Mouse (Mus musculus) right cerebral cortex, postnatal 4 days (tissue): Measurements from ENCODE around the gene Ccdc86.
A peak's percentile ranks its signal among the peaks of the same experiment; 100 is the strongest.

Experiments
- DNase-seq: peaks from one replicate; pipeline ENCODE4 v3.0.0-alpha.2; 2022

The Ccdc86 gene

DNA sequence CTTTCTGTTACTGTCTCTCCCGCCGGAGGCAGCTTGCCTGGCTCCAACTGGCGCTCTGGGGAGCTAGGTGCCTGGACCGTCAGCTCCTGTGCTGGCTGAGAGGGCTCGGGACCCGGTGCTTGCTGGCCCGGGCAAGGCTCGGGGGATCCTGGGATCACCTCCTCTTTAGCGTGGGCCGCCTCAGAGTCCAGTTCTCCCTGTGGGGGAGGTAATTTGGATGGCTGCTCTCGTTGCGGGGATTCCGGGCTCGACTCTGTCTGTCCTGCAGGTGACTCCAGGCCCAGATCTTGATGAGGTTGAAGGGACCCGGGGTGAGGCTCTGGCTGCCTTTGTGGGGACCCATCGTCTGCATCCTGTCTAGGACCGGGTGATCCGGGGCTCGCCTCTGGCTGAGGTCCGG, 650 bp downstream of the Ccdc86 start:
- DNase-seq: peak; percentile 9

DNA sequence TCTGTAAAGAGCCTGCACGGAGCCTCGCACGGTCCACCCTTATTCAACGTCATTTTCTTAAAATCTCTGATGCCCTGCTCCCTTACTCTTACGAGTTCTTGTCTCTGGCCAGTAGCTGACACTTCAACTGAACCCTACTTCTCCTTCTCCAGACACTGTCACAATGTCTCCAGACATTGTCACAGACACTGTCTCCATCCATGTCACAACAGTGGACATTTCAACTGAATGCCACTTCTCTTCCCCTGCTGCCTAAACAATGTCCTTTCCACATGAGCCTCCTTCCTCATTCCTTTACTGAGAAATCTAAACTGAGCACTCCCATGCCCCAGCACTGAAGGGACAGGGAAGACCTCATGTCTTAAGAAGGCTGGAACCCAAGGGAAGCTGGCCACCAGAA, 1.8 kb downstream of the Ccdc86 start:
- no peak for DNase-seq

DNA sequence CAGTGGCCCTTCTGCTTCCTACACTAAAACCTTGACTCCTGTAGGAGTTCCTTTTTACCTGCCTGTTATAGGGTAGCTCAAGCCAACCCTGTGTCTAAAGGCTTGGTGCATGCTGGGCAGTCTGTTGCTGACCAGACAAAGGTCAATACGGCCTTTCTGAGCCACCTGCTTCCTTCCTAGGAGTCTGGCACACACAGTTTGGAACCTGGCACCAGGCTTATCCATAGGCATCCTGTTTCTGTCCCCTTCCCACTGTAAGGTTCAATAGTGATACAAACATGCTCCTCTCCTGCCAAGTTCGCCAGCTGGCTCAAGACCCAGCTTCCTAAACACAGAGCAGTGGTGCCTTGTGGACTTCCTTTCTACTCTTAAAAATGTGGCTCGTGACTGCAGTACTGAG, 2.6 kb downstream of the Ccdc86 start:
- DNase-seq: no peak

DNA sequence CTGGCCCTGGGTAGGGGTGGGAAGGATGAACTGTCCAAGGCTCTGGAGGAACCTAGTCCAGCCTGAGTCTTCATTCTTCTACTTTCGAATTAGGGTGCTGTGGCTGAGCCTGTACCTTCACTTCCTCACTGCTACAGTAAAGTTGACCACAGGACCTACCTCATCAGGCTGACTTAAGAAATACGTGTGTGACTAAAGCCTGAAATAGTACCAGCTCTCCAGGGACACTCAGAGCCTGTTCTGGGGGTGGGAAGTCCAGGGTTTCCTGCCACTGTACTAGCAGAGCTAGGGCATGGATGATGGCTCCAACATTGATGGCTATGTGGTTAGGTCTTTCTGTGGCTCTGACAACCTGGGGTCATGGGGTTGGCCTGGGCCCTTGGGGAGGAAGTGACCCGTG, 5.1 kb downstream of the Ccdc86 start:
- DNase-seq: no peak

DNA sequence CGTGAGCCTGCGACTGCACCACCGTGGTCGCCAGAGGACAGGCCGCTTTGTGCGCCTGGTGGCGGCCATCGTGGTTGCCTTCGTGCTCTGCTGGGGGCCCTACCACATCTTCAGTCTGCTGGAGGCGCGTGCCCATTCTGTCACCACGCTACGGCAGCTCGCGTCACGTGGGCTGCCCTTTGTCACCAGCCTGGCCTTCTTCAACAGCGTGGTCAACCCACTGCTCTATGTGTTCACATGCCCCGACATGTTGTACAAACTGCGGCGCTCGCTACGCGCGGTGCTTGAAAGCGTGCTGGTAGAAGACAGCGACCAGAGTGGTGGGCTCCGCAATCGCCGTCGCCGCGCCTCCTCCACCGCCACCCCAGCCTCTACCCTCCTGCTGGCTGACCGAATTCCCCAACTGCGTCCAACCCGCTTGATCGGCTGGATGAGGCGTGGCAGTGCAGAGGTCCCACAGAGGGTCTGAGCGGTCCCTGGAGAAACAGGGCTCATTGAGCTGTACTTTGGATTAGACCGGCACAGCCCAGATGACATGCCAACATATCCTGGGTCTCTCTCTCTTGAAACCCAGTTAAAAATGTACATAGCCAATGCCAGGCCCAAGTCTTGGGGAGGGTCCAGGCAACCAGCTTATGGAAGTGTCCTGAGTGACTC, 8.1 kb downstream of the Ccdc86 start:
- peak; percentile 53 for DNase-seq

DNA sequence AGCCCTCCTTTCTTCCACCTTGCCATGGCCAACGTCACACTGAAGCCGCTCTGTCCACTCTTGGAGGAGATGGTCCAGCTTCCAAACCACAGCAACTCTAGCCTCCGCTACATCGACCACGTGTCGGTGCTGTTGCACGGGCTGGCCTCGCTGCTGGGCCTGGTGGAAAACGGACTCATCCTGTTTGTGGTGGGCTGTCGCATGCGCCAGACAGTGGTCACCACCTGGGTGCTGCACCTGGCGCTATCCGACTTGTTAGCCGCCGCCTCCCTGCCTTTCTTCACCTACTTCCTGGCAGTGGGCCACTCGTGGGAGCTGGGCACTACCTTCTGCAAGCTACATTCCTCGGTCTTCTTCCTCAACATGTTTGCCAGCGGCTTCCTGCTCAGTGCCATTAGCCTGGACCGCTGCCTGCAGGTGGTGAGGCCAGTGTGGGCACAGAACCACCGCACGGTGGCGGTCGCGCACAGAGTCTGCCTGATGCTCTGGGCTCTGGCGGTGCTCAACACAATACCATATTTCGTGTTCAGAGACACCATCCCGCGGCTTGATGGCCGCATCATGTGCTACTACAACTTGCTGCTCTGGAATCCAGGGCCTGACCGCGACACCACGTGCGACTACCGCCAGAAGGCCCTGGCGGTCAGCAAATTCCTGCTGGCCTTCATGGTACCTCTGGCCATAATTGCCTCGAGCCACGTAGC, 8.8 kb downstream of the Ccdc86 start:
- DNase-seq: peak; percentile 82

DNA sequence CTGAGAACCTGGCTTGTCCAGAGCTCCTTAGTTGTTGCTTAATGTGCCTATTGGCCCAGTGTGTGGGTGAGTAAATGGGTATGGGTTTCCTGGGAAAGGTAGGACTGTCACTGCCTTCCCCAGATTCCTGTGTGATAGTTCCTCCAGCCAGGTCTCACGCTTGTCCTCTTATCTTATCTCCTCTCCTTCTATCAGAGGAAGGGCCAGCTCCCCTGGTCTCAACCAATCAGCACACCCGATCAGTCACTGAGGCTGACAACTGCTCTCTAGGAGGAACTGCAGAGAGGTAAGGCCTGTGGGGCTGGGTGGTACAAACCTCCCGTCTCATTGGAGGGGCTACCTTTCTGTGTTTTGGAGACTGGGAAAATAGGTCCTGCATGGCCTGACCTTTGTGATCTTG, 10.3 kb downstream of the Ccdc86 start:
- no peak for DNase-seq

DNA sequence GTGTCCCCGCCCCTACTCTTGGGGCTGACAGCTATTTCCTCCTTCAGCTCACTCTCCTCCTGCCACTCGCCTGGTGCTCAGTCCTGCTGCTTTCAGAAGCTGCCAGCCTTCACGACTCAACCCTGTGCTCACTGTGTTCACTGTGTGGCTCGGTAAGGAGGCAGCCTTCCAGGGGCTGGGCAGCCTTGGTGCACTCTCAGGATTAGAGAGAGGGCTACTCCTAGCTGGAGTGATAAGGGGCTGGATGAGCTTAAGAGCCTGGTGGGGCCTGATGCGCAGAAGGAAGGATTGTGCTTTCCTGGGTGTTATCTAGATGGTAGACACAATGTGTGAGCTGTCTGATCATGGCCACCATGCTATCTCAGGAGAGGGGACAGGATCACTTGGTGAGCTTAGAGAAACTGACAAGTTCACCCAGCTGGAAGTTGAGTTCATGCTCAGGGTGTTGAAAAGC, 11.9 kb downstream of the Ccdc86 start, which contains the start of gene Ptgdr2:
Gene Ptgdr2, plus strand, starts transcription at position 51 of the 454 bp plus-strand sequence.
- no peak for DNase-seq

DNA sequence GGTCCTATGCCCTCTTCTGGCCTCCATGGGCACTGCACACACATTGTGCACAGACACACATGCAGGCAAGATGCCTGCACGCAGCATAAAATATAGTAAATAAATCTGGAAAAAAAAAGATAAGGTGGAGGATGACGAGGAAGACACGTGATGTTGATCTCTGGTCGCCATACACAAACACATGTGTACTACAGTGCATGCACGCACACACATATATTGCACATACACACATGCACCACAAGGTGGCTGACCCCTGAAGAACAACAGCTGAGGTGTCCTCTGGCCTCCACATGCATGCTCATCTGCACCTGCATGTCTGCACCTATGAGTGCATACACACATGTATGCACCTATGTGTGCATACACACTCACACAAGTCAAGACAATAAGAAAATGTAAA, 13.0 kb downstream of the Ccdc86 start:
- DNase-seq: no peak

DNA sequence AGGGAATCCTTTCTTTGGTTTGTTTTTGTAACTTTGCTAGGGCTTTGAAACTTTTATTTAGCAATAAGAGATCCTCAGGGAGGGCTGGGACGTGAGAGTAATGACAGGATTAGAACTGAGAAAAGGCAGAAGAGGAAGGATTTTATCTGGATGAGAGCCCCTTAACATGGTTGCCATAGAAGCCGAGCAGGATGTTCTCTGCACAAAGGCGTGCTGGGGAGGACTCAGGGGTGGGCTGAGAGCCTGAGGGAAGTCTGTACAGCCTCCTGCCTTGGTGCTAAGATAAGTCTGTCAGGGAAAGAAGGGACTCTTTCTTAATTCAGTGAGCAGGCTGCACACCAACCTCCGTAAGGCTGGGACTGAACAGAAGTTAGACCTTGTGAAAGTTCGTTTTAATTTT, 14.0 kb downstream of the Ccdc86 start:
- DNase-seq: no peak

DNA sequence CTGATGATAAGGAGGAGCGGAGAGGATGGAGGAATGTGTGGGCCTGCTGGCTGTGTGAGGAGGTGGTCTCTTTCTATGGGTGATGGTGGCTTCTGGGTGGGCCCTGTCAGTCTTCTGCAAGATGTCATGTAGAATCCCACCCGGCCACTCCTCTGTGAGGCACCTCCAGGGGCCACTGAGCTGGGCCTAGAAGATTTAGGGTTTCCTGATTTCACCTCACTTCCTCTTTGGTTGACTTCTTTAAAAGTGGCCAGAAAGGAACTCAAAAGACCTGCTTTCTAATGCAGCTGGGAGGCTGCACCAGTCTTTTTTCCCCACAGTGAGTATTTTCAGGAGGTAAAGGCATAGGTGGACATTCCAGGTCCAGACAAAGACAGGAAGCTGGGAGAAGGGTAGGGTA, 18.4 kb downstream of the Ccdc86 start:
- DNase-seq: no peak

DNA sequence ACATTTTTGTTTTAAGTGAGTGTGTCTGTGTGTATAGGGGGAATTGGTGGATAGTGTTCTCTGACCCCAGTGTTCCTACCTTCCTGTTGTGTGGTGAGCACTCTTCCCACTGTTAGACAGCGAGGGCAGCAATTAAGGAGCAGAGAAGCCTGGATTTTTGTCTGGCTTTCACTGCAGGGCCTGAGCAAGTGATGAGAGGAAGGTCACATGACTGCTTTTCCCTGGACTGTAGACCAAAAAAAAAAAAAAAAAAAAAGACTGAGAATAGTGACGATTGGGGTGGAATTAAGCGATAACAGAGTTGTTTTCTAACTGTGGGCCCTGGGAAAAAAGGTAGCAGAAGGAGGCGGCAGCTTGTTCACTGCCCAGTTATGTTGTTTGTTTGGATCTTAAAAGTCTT, 22.4 kb downstream of the Ccdc86 start:
- DNase-seq: no peak

DNA sequence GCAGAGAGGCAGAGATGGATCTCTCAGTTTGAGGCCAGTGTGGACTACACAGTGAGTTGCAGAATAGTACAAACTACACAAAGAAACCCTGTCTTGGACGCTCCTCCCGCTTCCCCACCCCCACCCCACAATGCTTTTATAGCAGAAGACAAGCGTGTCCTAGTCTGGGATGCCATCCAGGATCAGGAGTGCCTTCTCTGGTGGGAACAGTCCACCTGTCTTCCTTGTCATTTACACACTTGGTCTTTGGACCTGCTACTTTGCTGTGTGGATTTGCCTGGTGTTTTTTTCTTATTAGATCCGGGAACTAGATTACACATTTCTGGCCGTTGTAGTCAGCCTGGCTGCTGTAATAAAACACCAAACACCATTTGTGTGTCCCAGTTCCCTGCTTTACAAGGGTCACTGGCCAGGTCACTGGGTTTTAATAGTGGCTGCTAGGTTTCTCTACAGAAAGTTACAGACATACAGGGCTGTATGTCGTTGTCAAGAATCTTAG, 22.9 kb downstream of the Ccdc86 start:
- no peak for DNase-seq

DNA sequence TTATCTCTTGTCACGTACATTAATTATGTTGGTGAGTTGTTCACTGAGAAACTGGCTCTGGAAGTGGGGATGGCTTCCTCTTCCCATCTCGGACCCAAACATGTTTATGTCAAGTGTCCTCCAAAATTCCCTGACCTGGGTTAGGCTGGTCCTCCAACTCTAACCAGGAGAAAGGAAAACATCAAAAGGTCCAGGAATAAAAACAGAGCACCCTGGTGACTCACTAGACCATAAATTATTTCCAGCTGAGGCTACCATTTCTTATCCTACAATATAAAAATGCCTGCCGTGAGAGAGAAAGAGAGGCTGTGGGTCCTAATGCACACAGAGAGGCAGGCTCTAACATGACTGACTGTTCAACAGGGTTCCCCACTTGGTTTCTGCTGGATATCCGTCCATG, 24.8 kb downstream of the Ccdc86 start:
- DNase-seq: no peak

DNA sequence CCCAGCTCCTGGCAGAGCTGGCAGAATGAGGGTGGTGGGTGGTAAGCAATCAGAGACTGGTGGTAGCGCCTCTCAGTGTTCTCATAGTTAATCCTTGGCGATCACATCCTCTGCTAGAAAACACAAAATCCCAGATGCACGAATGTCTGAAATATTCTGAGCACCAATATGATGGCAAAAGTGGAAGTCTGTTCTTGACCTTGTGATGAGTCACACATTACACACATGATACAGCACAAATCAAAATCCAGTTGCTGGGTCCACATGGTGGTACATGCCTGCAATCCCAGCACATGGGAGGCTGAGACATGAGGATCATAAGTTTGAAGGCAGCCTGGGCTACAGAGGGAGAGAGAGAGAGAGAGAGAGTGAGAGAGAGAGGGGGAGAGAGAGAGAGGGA, 28.0 kb downstream of the Ccdc86 start:
- DNase-seq: no peak

DNA sequence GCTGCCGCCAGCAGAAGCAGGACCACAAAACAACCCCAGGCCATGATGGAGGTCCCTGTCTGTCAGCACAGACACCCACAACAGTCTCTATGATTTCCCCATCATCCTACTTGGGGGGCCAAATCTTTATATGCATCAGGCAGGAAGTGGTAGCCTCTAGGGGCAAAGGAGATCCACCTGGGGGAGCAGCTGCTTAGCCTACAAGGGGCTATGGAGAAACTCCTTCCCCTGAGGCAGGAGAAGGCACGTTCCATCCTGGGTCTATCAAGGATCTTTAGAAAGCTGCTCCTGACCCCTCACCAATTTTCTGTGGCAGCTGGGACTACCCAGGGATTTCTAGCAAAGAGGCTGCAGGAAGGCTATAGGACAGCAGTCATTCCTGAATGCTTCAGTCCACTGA, 28.5 kb downstream of the Ccdc86 start, which contains the start of gene Zp1:
Gene Zp1, minus strand, starts transcription at position 101 of the 400 bp plus-strand sequence.
- DNase-seq: no peak

DNA sequence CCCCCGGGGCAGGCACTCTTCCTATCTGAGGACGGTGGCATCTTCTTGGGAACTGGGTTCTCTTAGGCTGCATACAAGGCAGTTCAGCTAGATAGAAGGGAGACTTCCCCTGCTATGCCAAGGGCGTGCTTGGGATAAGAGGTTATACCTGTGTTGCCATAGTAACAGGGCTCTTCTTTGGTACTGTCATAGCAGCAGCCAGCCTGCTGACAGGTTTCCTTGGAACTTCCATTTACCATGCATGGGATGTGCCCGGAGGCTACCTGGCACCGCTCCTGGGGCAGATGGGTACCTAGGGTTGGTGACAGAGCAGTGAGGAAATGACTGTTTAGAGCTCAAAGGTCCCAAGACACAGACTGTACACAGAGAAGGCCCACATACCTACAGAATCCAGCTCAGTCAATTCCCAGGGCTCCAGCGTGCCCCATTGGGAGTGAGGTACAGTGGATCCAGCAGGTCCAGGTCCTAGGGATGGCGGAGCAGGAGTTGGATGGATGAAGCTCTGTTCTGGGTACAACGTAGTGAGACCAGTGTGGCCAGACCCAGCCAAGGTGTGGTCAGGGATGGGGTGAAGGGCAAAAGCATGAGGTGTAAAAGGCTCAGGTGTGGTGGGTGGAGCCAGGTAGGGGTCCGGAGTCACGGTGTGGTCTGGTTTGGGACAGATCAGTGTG, 30.6 kb downstream of the Ccdc86 start:
- no peak for DNase-seq

DNA sequence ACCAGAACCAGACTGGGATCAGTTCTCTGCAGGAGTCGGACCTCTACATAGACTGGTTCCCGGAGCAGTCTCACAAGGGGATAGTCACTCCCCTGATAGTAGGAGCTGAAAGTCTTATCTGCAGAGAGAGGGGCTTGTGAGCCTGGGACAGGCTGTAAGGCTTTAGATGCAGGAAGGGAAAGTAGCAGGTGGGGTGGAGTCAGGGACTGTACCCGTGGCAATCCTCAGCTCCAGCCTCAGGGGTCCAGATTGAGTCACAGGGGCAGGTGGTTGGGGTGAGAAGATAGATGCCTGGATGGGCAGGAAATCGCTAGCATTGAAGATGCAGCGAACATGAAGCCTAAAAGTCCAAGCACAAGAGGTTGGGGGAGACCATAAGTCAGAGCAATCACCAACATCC, 32.6 kb downstream of the Ccdc86 start:
- DNase-seq: no peak

DNA sequence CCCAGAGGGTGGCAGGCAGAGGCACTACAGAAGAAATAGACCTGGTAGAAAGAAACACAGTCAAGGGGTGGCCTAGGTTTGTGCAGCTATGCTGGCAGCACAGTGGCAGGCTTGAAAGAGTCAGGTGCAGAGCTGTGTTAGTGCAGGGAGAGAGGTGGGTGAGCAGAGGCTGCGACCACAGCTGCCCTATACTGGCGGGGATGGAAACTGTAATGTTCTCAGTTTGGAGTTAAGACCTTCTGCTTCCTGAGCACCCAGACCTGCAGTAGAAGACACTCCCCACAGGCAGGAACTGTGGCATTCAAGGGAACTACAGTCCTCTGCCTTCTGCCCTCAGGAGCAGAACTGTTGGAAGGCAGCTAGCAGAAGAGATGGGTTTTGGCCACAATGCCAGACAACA, 34.2 kb downstream of the Ccdc86 start:
- DNase-seq: no peak

DNA sequence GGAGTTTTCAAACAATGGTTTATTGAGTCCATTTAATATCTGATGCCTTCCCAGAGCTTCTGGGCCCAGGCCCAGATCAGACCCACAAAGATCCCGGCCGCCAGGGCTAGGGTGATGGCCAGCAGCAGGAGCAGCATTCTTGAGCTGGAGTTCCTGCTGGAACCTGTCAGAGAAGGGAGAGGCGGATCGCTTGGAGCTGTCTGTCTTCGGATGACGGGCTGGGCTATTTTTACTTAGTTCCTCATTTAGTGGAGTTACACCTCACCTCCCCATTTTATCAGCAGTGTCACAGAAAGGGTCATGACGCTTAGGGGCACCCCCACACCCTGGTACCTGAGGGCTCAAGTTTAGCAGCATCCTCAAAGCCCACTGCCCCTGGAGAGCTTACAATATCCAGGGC, 34.8 kb downstream of the Ccdc86 start:
- DNase-seq: no peak

DNA sequence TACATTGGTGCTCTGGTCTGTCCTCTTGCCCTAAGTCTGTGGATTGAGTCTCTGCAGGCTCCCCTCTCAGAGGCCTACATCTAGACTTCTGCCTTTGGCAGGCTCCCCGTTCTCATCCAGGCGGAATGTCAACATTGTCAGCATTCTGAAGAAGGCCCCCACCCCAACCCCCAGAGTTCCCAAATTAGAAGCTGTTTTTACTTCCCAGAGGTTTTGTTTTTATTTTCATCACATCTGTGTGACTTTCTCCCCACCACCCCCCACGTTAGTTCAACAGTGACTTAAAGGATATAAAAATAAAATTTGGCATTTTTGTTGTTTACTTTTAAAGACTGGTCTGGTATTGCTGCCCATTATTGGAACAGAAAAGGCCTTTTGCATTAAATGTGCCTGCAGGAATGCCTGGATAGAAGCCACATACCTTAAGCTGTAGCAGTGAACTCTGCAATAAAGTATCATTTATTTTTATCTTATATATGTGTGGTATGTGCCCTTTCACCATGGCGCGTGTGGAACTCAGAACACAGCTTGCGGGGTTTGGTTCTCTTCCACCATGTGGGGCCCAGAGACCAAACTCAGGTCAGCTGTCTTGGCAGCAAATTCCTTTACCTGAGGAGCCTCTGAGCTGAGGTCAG, 39.9 kb downstream of the Ccdc86 start:
- DNase-seq: no peak

DNA sequence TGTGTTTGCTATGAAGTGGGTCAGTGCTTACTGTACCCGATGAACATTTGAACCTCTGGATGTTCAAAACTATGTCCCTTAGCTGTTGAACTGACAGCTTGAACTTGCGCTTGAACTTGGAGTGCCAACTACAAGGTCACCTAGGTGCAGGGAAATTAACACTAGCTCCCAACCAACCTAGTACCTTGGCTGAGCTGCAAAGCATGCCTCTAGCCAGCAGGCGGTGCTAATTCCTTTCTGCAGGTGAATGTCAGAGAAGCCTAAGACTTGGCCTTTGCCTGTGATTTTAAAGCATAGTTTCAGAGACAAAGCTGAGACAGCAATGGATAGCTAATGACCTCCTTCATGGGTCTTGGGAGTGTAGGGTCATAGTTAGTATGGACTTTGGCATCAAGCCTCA, 41.2 kb downstream of the Ccdc86 start:
- peak; percentile 50 for DNase-seq

DNA sequence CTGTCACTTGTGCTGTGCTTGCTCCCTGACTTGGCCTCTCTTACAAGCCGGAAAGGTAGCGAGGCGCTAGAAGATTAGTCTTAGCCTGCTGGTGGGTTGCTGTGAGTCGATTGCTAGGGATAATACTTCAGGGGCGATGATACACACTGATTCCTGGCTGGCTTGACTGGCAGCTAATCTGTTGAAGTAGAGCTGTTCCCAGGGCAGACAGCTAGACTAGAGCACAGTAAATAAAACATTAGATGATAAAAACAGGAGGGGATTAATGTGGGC, 43.4 kb downstream of the Ccdc86 start:
- no peak for DNase-seq
